Mouse (Mus musculus): ENCODE data around the gene Znrd1.

DNA sequence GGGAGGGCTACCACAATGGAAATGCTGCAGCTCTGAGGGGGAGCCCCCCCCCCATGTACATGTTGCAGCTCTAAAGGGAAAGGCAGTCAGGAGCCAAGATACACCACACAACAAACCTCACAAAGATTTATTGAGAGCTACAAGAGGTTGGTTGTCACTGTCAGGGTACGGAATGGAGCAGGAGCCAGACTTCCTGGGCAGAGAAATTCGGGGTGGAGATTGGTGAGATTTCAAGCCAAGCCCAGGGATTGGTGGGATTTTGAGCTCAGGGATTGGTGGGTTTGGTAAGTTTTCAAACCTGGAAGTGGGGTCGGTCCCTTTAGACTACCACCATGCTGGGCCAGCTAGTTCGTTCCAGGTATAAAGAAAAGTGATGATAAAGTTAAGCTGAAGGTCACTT lies 34.9 kb downstream of the Znrd1 start:
- no peak for TF ChIP-seq POLR2A (IDR thresholded peaks at IDR 0.05; ENCODE audit: low read depth, low read length)
- TF ChIP-seq CTCF (IDR thresholded peaks at IDR 0.05; ENCODE audit: borderline replicate concordance, insufficient read depth, low read length), result no peak

All from embryonic fibroblast, embryonic 13.5 days (primary cell).